Mouse (Mus musculus): Measurements from ENCODE around the gene Rabl6.

Gene Rabl6

GRCm38 (mm10) chr2:25591863-25592262, 16.5 kb downstream of the Rabl6 start:
- DNase-seq (ENCODE audit: low spot score): peak; percentile 31

GRCm38 (mm10) chr2:25588227-25588907, 20.0 kb downstream of the Rabl6 start:
- no peak for DNase-seq (ENCODE audit: low spot score)

GRCm38 (mm10) chr2:25587290-25587689, 21.0 kb downstream of the Rabl6 start:
- DNase-seq (ENCODE audit: low spot score): no peak

GRCm38 (mm10) chr2:25585601-25586000, 22.7 kb downstream of the Rabl6 start:
- DNase-seq (ENCODE audit: low spot score): no peak

GRCm38 (mm10) chr2:25584856-25585255, 23.5 kb downstream of the Rabl6 start:
- DNase-seq (ENCODE audit: low spot score): no peak

GRCm38 (mm10) chr2:25584152-25584551, 24.2 kb downstream of the Rabl6 start:
- no peak for DNase-seq (ENCODE audit: low spot score)

GRCm38 (mm10) chr2:25583571-25583970, 24.8 kb downstream of the Rabl6 start:
- no peak for DNase-seq (ENCODE audit: low spot score)

GRCm38 (mm10) chr2:25583120-25583481, 25.2 kb downstream of the Rabl6 start:
- DNase-seq (ENCODE audit: low spot score): no peak

- DNase-seq (ENCODE audit: low spot score): peak; percentile 9
These were observed 25.7 kb downstream of the Rabl6 start for GRCm38 (mm10) chr2:25582466-25583119.

- no peak for DNase-seq (ENCODE audit: low spot score)
These were observed 26.4 kb downstream of the Rabl6 start for GRCm38 (mm10) chr2:25581901-25582301.

- peak; percentile 91 for DNase-seq (ENCODE audit: low spot score)
These were observed 26.9 kb downstream of the Rabl6 start, which contains the start of gene Ajm1 for GRCm38 (mm10) chr2:25581294-25581864. Gene Ajm1 (minus strand): TSS chr2:25581757.

- no peak for DNase-seq (ENCODE audit: low spot score)
These were observed 27.7 kb downstream of the Rabl6 start for GRCm38 (mm10) chr2:25580621-25581101.

GRCm38 (mm10) chr2:25579737-25580460, 28.4 kb downstream of the Rabl6 start:
- DNase-seq (ENCODE audit: low spot score): peak; percentile 70

- DNase-seq (ENCODE audit: low spot score): no peak
These were observed 29.3 kb downstream of the Rabl6 start for GRCm38 (mm10) chr2:25578796-25579736.

- peak; percentile 55 for DNase-seq (ENCODE audit: low spot score)
These were observed 30.1 kb downstream of the Rabl6 start for GRCm38 (mm10) chr2:25577951-25578795.

GRCm38 (mm10) chr2:25576965-25577891, 31.1 kb downstream of the Rabl6 start:
- DNase-seq (ENCODE audit: low spot score): no peak

- DNase-seq (ENCODE audit: low spot score): no peak
These were observed 32.1 kb downstream of the Rabl6 start for GRCm38 (mm10) chr2:25576028-25576850.

GRCm38 (mm10) chr2:25575432-25576027, 32.8 kb downstream of the Rabl6 start:
- peak; percentile 27 for DNase-seq (ENCODE audit: low spot score)

Data from retina, embryonic 14.5 days (tissue).